Mouse (Mus musculus) ES-E14 (cell line): ENCODE data around the gene Cdh13. TPM values are rescaled to one million over a fixed set of nuclear protein-coding genes. Genes with fewer than 3 reads are reported as not detected.

Experiments
- DNase-seq: peaks from one replicate; pipeline ENCODE4 v3.0.0-alpha.2; 2013; ENCODE audit warnings: low read depth, low spot score
- H3K27ac ChIP-seq: 2 replicates; pipeline ENCODE4 v1.5.1; 2012; ENCODE audit warnings: low read depth, mild to moderate bottlenecking, low read length, moderate library complexity, mixed read lengths; ENCODE audit not compliant: poor library complexity, insufficient read depth, severe bottlenecking
- H3K36me3 ChIP-seq: 2 replicates; pipeline ENCODE4 v1.6.1; 2012; ENCODE audit warnings: mild to moderate bottlenecking, low read length, moderate library complexity, mixed read lengths; ENCODE audit not compliant: control insufficient read depth, poor library complexity, insufficient read depth, severe bottlenecking
- H3K4me1 ChIP-seq, 2 experiments: fragments of 150-350 bp in 1 of 2; sonication (generic) in 1 of 2; 2 replicates each; pipeline ENCODE4 v1.6.1; 2012; ENCODE audit warnings: low read length in 2 of 2, mild to moderate bottlenecking in 1 of 2, mixed read lengths in 1 of 2; ENCODE audit not compliant: control insufficient read depth in 2 of 2, insufficient read depth in 2 of 2, poor library complexity in 1 of 2
- H3K4me3 ChIP-seq, 2 experiments: fragments of 150-350 bp in 1 of 2; sonication (generic) in 1 of 2; 2 replicates each; pipeline ENCODE4 v1.5.1; 2012; ENCODE audit warnings: low read length in 2 of 2, low read depth in 1 of 2, mild to moderate bottlenecking in 1 of 2, mixed read lengths in 1 of 2; ENCODE audit not compliant: insufficient read depth in 1 of 2, poor library complexity in 1 of 2, severe bottlenecking in 1 of 2
- H3K9ac ChIP-seq: 2 replicates; pipeline ENCODE4 v1.6.1; 2012; ENCODE audit warnings: low read depth, mild to moderate bottlenecking, low read length, mixed read lengths; ENCODE audit not compliant: poor library complexity, insufficient read depth, severe bottlenecking
- H3K9me3 ChIP-seq: fragments of 150-350 bp; sonication (generic); 2 replicates; pipeline ENCODE4 v1.6.1; 2012; ENCODE audit warnings: low read depth, mild to moderate bottlenecking, low read length; ENCODE audit not compliant: control insufficient read depth, insufficient read depth
- CHD2 ChIP-seq: IDR thresholded peaks from 2 replicates; pipeline ENCODE4 v1.6.1; 2014; ENCODE audit warnings: mild to moderate bottlenecking, low read depth, low read length, inconsistent platforms
- HCFC1 ChIP-seq: IDR thresholded peaks from 2 replicates; pipeline ENCODE4 v1.6.1; 2012; ENCODE audit warnings: low read length, inconsistent platforms, borderline replicate concordance; ENCODE audit not compliant: insufficient read depth
- MAFK ChIP-seq: IDR thresholded peaks from 2 replicates; pipeline ENCODE4 v1.6.1; 2014; ENCODE audit warnings: mild to moderate bottlenecking, low read depth, low read length, inconsistent platforms; ENCODE audit not compliant: insufficient read depth
- ZC3H11A ChIP-seq: IDR thresholded peaks from 2 replicates; pipeline ENCODE4 v1.6.1; 2012; ENCODE audit warnings: low read depth, mild to moderate bottlenecking, inconsistent platforms, low read length, borderline replicate concordance
- ZNF384 ChIP-seq: IDR thresholded peaks from 2 replicates; pipeline ENCODE4 v1.6.1; 2012; ENCODE audit warnings: low read depth, low read length, inconsistent platforms
- in situ Hi-C, 2 experiments: fragments of 600-800 bp; cut with MboI; formaldehyde crosslinking; loops; one replicate each; pipeline ENCODE4 v1.15.1; 2025; ENCODE audit warnings: low sequenced_read_pairs in 2 of 2, inconsistent platforms in 1 of 2; ENCODE audit not compliant: unreplicated experiment in 2 of 2
- total RNA-seq: library from RNA; depleted of rRNA; stranded (reverse); fragments of 300-350 nt; gene quantifications from 2 replicates; pipeline ENCODE4 v1.2.3, GENCODE M21; 2012

Cdh13 gene
- total RNA-seq, 1 experiment, result 1.3 TPM

DNA sequence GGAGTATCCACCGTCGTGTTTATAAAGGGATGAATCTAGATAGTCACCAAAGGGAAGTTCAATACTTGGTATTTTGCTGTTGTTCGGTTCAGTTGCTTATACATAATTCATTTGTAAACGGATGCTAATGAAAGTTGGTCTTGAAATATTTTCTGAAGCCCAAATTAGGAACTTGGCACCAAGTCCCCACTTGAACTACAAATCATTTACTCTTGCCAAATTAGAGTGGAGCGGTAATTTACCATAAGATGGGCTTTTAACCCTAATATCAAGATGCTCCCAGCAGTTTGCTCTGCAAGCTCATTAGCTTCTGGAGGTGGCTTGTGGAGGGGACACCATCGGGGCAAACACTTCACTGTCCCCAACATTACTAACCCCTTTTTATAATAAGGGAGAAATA is 164.5 kb downstream of the Cdh13 start:
- no peaks in the 10 kb centered on the region for H3K36me3 ChIP-seq
- TF ChIP-seq ZNF384, result no peak
- TF ChIP-seq CHD2, result no peak
- TF ChIP-seq MAFK, result no peak
- TF ChIP-seq HCFC1, result no peak
- TF ChIP-seq ZC3H11A, result no peak
- no peak overlapping the region for H3K27ac ChIP-seq
- no peak for DNase-seq
- no peak overlapping the region for H3K9ac ChIP-seq
- in situ Hi-C loops, result no loop called here
- no peak overlapping the region for H3K4me3 ChIP-seq
- no peaks in the 10 kb centered on the region for H3K9me3 ChIP-seq
- no peaks in the 10 kb centered on the region for H3K4me1 ChIP-seq

DNA sequence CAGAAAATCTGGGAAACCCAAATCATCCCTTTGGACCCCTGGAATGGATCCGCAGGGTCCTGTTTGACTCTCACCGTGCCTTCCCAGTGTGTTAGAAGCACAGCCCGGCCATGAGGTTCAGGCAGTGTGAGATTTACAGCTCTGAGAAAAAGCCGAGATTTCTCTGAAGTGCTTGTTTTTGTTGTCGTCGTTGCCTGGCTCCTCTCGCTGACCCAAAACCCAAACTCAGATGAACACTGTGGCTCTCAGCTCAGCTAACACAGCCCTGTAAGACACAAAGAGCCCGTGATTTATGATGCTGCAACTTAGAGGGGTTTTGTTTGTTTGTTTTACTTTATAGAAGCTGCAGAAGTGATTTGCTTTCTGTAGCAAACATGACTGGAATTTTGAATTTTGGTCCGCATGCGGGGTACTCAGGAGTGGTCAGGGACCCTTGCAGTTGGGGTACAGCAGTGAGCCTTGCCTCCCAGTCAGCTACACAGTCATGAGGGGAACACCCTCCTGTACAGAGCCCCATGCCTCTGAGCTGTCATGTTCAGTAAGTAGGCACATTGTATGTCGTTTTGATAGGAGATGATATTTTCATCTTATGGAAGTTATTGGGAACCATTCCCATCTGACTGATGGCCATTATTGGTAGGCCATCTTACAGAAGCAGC is 169.0 kb downstream of the Cdh13 start:
- Histone ChIP-seq H3K36me3 (no peaks in the 10 kb centered on the region), H3K27ac (no peak overlapping the region), H3K4me1 (no peaks in the 10 kb centered on the region), H3K9ac (no peak overlapping the region), H3K9me3 (no peaks in the 10 kb centered on the region), H3K4me3 (no peak overlapping the region)
- in situ Hi-C loops, result no loop called here
- no peak for TF ChIP-seq ZC3H11A
- no peak for DNase-seq

- in situ Hi-C loops, result no loop called here
- no peak overlapping the region for H3K27ac ChIP-seq
- no peak for DNase-seq
- no peak overlapping the region for H3K4me3 ChIP-seq
- H3K36me3 ChIP-seq, result no peaks in the 10 kb centered on the region
- H3K4me1 ChIP-seq, result no peaks in the 10 kb centered on the region
- H3K9me3 ChIP-seq, result no peaks in the 10 kb centered on the region
- no peak for TF ChIP-seq HCFC1
- TF ChIP-seq ZC3H11A, result no peak
- TF ChIP-seq MAFK, result no peak
- no peak for TF ChIP-seq CHD2
- TF ChIP-seq ZNF384, result no peak
- no peak overlapping the region for H3K9ac ChIP-seq
These were observed 171.7 kb downstream of the Cdh13 start for GRCm38 (mm10) chr8:118455245-118455644.

GRCm38 (mm10) chr8:118465330-118465948 is 181.9 kb downstream of the Cdh13 start:
- TF ChIP-seq HCFC1 (no peak), ZC3H11A (no peak), MAFK (no peak), CHD2 (no peak), ZNF384 (no peak)
- H3K4me1 ChIP-seq, result no peaks in the 10 kb centered on the region
- no peak overlapping the region for H3K27ac ChIP-seq
- in situ Hi-C loops, result no loop called here
- no peak overlapping the region for H3K9ac ChIP-seq
- no peak overlapping the region for H3K4me3 ChIP-seq
- no peaks in the 10 kb centered on the region for H3K36me3 ChIP-seq
- DNase-seq, result no peak
- H3K9me3 ChIP-seq, result no peaks in the 10 kb centered on the region

- Histone ChIP-seq H3K9me3 (no peaks in the 10 kb centered on the region), H3K4me1 (no peaks in the 10 kb centered on the region), H3K27ac (no peak overlapping the region), H3K4me3 (no peak overlapping the region), H3K36me3 (no peaks in the 10 kb centered on the region), H3K9ac (no peak overlapping the region)
- TF ChIP-seq MAFK (no peak), CHD2 (no peak), HCFC1 (no peak), ZC3H11A (no peak), ZNF384 (no peak)
- no peak for DNase-seq
- in situ Hi-C loops, result no loop called here
These were observed 194.1 kb downstream of the Cdh13 start for GRCm38 (mm10) chr8:118477587-118477986.
